Mouse (Mus musculus): ENCODE data around the gene Kpna2. TPM values are rescaled to one million over a fixed set of nuclear protein-coding genes. Genes with fewer than 3 reads are reported as not detected.

Gene Kpna2
- polyA plus RNA-seq (2016; fragmentation: Nextera tagmentation; extraction: Ambion mirVana), result 417 and 444 TPM in 2 replicates

DNA sequence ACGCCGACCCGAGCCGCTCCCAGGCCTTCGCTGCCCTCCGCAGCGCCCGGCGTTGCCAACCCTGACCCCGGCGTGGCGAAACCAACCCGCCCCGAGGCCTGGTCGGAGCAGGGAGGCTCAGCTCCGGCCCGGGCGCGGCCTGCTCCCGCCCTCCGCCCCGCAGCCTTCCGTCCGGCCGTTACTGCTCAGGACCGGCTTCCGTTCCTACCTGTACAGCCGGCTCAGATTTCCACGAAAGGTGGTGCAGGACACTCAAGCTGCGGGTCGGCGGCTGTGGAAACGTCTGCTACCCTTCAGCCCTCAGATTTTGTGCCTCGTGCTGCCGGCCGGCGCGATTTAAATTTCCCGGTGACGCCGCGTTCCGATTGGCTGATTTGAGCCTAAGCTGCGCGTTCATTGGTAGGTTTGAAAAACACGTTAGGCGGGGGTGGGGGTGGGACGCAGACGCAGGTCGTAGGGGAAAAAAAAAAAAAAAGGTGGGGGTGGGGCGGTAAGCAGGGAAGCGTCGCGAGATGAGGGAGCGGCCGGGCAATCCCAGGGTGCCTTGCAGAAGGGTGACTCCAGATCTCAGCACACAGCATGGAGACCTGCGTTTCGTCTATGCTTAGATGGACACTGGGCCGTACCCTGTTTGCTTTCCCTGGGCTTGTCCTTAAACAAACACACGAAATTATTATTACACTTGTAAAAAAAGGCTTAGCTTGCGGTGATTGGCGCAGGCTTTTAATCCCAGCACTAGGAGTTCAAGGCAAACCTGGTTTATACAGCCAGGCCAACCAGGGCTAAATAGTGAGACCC is at the start of gene Kpna2:
Kpna2 (minus strand) TSS at position 391 of the 798 bp plus-strand sequence.
- 0 out of 2 replicates have a peak, but pooled peaks cover 5% of the 10 kb centered on the region for H3K4me1 ChIP-seq
- H3K27me3 ChIP-seq, result no peaks in the 10 kb centered on the region
- no peaks in the 10 kb centered on the region for H3K9me3 ChIP-seq
- WGBS, result under 1% methylated on average over 62 of the region's 62 CpGs
- peak within 1 kb of the TSS; percentile 100 for H3K4me3 ChIP-seq
- H3K27ac ChIP-seq, result peak within 1 kb of the TSS; percentile 94
- H3K9ac ChIP-seq, result peak within 1 kb of the TSS; percentile 97
- ATAC-seq (ENCODE audit: insufficient number of reproducible peaks, insufficient read depth, low FRiP score, low TSS enrichment), result peak; percentile 85
- peak within 1 kb of the TSS; percentile 63 for H3K4me2 ChIP-seq (replicated peaks)
- peaks cover 24% of the 10 kb centered on the region for H3K36me3 ChIP-seq

DNA sequence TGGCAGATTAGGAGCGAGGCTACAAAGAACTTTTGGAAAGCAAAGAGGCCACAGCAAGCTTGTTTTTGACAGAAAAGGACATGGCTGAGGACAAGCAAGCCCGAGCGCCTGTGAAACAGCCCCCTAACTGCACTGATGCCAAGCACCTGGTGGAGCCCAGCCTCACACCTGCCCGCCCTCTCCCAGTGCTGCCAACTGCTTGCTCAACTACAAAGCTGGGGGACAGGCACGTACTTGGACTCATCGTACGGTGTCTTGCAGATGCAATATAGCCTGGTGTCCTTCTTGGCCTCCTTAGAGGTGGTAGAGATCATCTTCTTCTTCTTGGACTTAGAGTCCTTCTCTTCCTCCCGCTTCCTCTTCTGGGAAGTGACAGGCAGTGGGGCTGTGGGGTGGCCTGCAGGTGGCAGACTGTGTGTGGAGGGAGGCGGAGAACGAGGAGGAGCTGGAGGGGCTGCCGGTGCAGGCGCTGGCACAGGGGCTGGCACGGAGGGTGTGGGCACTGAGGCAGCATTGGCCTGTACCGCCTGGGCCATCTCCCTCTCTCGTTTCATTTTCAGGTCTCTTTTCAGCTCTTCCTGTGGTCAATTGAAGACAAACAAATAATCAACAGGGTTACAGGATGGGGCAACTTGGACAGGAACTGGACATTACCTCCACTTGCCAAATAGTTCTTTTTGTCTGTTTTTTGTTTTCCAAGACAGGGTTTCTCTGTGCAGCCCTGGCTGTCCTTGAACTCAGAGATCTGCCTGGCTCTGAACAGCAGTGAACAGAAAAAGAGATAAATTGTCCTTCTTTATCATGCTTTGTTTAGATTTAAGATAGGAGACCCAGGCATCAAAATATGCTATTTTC is 47.7 kb upstream of the Kpna2 start:
- Histone ChIP-seq H3K4me1 (no peaks in the 10 kb centered on the region), H3K4me2 (replicated peaks) (no peak overlapping the region), H3K4me3 (no peak overlapping the region), H3K27ac (no peak overlapping the region), H3K36me3 (peaks cover 52% of the 10 kb centered on the region), H3K9ac (no peak overlapping the region), H3K9me3 (no peaks in the 10 kb centered on the region), H3K27me3 (no peaks in the 10 kb centered on the region)
- WGBS, result 90% methylated on average over 15 of the region's 15 CpGs
- ATAC-seq (ENCODE audit: insufficient number of reproducible peaks, insufficient read depth, low FRiP score, low TSS enrichment), result no peak

DNA sequence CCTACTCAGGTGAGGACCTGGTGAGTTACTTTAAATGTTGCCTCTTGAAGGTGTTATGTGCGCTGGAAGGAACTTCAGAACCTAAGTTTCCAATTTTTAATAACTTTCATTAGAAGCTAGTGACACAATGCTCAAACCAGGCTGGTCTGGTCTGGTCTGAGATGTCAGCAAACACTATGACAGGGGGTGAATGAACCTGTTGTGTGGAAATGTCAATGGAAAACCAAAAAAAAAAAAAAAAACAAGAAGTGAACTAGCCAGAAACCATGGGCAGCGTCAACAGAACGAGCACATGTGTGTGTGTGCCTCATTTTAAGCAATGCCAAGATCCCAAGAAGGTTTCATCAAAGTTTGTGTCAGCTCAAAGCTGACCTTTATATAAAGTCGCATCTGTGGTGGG is 46.2 kb upstream of the Kpna2 start:
- WGBS, result 91% methylated on average over 4 of the region's 4 CpGs
- Histone ChIP-seq H3K4me1 (no peaks in the 10 kb centered on the region), H3K36me3 (peaks cover 55% of the 10 kb centered on the region)

DNA sequence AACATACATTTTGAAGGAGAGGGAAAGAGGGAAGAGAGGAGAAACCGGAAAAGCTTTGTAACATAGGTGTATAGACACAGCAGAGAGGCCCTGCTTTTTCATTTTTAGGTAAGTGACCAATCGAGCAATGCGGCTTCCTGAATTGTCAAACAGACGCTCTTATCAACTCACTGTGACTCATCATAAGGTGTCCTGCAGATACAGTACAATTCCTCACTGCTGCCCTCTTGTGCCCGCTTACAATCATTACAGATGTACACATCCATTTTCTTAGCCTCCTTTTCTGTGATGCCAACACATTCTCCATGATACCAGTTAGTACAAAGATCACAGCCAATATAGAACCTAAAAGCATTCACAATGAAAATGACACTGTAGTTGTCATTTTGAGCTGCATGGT is 45.0 kb upstream of the Kpna2 start:
- H3K36me3 ChIP-seq, result peaks cover 65% of the 10 kb centered on the region
- no peak overlapping the region for H3K4me2 ChIP-seq (replicated peaks)
- no peak overlapping the region for H3K4me3 ChIP-seq
- H3K9me3 ChIP-seq, result no peaks in the 10 kb centered on the region
- ATAC-seq (ENCODE audit: insufficient number of reproducible peaks, insufficient read depth, low FRiP score, low TSS enrichment), result no peak
- no peak overlapping the region for H3K9ac ChIP-seq
- no peaks in the 10 kb centered on the region for H3K4me1 ChIP-seq
- no peaks in the 10 kb centered on the region for H3K27me3 ChIP-seq
- 61% methylated on average over 5 of the region's 5 CpGs for WGBS
- H3K27ac ChIP-seq, result no peak overlapping the region

More for the DNA sequence above, 46.2 kb upstream of the Kpna2 start:
- H3K27me3 ChIP-seq, result no peaks in the 10 kb centered on the region
- H3K9me3 ChIP-seq, result no peaks in the 10 kb centered on the region
- no peak overlapping the region for H3K4me2 ChIP-seq (replicated peaks)
- ATAC-seq (ENCODE audit: insufficient number of reproducible peaks, insufficient read depth, low FRiP score, low TSS enrichment), result no peak
- no peak overlapping the region for H3K9ac ChIP-seq
- no peak overlapping the region for H3K27ac ChIP-seq
- H3K4me3 ChIP-seq, result no peak overlapping the region

DNA sequence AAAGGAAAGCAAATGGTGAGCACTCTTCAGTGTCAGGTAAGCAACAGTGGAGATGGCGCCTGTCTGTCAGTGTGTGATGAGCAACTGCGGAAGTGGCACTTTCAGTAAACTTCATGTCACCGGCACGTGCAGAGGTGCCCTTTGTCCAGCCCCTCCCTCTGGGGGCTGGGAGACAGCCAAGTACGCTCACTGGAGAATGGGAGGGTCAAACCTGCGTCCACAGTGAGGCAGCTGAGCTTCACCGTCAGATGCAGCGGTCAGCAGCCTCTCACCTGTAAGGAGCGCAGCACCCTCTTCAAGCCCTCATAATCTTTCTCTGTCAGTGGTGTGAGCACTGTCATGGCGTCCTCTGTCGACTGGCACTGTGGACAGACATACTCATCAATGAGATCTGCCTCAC is 44.0 kb upstream of the Kpna2 start:
- Histone ChIP-seq H3K4me2 (replicated peaks) (no peak overlapping the region), H3K27me3 (no peaks in the 10 kb centered on the region), H3K36me3 (peaks cover 74% of the 10 kb centered on the region), H3K27ac (no peak overlapping the region), H3K9me3 (no peaks in the 10 kb centered on the region), H3K4me3 (no peak overlapping the region), H3K4me1 (no peaks in the 10 kb centered on the region), H3K9ac (no peak overlapping the region)
- WGBS, result 95% methylated on average over 11 of the region's 11 CpGs
- no peak for ATAC-seq (ENCODE audit: insufficient number of reproducible peaks, insufficient read depth, low FRiP score, low TSS enrichment)

DNA sequence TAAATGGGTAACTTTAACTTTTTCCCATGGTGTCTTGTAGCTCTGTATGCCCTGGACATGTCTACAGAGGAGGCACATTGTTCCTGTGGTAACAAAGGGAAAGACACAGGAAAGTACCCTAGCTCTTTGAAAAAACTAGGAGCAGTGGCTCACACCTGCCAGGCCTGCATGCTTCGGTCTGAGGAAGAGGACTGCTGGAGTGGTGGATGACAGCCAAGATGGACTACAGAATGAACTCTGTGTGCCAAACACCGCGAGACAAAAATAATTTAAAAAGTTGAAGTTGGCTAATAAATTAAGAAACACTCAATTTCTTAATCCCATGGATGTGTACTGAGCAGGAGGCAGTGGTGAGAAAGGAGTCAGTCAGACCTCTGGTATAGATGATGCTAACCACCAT is 42.1 kb upstream of the Kpna2 start:
- H3K9ac ChIP-seq, result no peak overlapping the region
- no peaks in the 10 kb centered on the region for H3K4me1 ChIP-seq
- H3K27me3 ChIP-seq, result no peaks in the 10 kb centered on the region
- WGBS, result 94% methylated on average over 3 of the region's 3 CpGs
- no peak overlapping the region for H3K4me2 ChIP-seq (replicated peaks)
- H3K4me3 ChIP-seq, result no peak overlapping the region
- no peak overlapping the region for H3K27ac ChIP-seq
- peaks cover 81% of the 10 kb centered on the region for H3K36me3 ChIP-seq
- no peaks in the 10 kb centered on the region for H3K9me3 ChIP-seq
- no peak for ATAC-seq (ENCODE audit: insufficient number of reproducible peaks, insufficient read depth, low FRiP score, low TSS enrichment)

DNA sequence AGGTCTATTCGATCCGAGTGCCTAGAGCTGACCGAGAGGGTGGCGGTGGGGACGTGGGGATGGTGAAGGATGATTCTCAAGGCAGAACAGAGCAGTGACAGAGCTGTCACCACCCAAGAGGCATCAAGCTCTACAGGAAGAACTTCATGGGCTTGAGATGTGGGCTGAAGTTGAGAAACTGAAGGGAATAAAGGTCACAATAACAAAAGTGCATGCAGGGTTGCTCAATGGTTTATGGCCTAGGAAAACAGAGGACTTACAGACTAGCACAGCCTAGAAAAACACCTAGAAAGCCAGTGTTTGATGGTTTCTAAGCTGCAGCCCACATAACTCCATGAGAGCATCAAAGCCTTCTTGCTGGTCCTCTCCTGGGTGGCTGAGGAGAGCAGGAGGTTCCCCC is 40.1 kb upstream of the Kpna2 start:
- Histone ChIP-seq H3K9me3 (no peaks in the 10 kb centered on the region), H3K4me2 (replicated peaks) (no peak overlapping the region), H3K27me3 (no peaks in the 10 kb centered on the region), H3K9ac (no peak overlapping the region), H3K4me3 (no peak overlapping the region), H3K36me3 (peaks cover 76% of the 10 kb centered on the region), H3K4me1 (no peaks in the 10 kb centered on the region), H3K27ac (no peak overlapping the region)
- ATAC-seq (ENCODE audit: insufficient number of reproducible peaks, insufficient read depth, low FRiP score, low TSS enrichment), result no peak
- WGBS, result 94% methylated on average over 5 of the region's 5 CpGs

DNA sequence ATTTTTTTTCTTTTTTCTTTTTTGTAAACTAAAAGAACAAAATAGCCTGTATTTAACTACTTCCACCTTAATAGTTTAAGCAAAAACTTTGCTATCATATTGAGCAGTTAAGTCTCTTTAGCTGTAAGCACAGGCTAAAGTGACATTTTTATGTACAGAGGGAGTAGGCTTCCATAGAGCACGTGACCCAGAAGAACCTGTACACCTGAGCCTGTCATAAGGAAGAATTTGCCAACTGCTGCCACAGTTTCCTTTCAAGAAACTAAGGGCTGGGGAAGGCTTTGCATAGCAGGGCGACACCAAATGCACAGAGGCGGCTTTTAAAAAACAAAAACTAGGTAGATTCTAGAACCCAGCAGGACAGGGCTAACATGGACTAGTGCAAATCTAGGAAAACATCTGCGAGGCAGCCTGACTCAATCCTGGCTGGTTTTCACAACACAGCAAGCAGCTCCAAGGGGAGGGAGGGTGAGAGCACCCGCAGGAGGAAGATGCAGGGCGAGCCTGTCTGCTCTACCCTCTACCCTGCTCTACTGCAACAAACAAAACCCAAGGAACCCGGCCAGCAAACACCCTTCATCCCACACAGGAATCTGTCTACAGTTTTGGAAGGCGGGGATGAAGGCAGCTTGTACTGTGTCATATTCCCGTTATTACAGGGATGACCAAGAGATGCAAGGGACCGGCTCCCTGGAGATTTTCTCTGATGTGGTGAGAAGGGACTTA is 34.9 kb upstream of the Kpna2 start:
- peaks cover 33% of the 10 kb centered on the region for H3K36me3 ChIP-seq
- no peaks in the 10 kb centered on the region for H3K9me3 ChIP-seq
- ATAC-seq (ENCODE audit: insufficient number of reproducible peaks, insufficient read depth, low FRiP score, low TSS enrichment), result no peak
- H3K27ac ChIP-seq, result no peak overlapping the region
- H3K27me3 ChIP-seq, result no peaks in the 10 kb centered on the region
- H3K4me1 ChIP-seq, result no peaks in the 10 kb centered on the region
- WGBS, result 85% methylated on average over 10 of the region's 10 CpGs
- no peak overlapping the region for H3K9ac ChIP-seq
- no peak overlapping the region for H3K4me2 ChIP-seq (replicated peaks)
- no peak overlapping the region for H3K4me3 ChIP-seq

DNA sequence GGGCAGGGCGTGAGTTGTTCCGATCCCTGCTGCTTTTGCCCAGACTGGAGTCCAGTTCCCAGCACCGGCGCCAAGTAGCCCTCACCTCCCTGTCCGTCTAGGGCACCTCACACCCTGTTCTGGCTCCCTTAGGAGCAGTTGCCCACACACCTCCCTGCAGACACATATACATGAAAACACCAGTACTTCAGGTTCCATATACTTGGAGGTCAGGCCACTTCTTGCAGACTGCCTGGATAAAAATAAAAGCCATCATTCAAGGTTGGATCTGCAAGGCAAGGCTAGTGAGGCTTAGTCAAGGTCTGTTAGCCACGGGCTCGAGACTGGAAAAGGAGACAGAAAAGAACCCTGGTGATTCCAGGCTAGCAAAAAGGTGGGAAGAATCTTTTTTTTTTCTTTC is 32.3 kb upstream of the Kpna2 start:
- Histone ChIP-seq H3K4me1 (0 out of 2 replicates have a peak, but pooled peaks cover 6% of the 10 kb centered on the region), H3K9ac (no peak overlapping the region), H3K27ac (no peak overlapping the region), H3K27me3 (peaks cover 3% of the 10 kb centered on the region; the same call in 1 of the 2 replicates), H3K9me3 (no peaks in the 10 kb centered on the region), H3K4me2 (replicated peaks) (no peak overlapping the region), H3K36me3 (peaks cover 7% of the 10 kb centered on the region), H3K4me3 (no peak overlapping the region)
- WGBS, result 44% methylated on average over 7 of the region's 7 CpGs
- no peak for ATAC-seq (ENCODE audit: insufficient number of reproducible peaks, insufficient read depth, low FRiP score, low TSS enrichment)

DNA sequence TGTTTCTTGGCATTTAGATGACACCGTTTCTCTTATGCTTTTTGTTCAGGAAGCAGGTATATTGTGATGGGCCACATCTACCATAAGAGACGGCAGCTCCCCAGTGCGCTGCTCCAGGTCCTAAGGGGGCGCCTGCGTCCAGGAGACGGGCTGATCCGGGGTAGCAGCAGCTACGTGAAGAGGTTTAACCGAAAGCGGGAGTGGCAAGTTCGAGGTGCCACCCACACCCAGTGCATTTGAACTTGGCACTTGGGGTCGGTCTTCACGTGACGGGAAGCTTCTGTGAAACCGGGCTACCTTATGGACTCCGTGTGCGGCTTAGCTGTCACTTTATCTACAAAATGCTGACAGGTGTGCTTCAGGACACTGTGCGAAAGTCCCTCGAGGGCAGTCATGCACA is 30.2 kb upstream of the Kpna2 start:
- WGBS, result 52% methylated on average over 19 of the region's 19 CpGs
- ATAC-seq (ENCODE audit: insufficient number of reproducible peaks, insufficient read depth, low FRiP score, low TSS enrichment), result no peak
- H3K27ac ChIP-seq, result no peak overlapping the region
- H3K9ac ChIP-seq, result no peak overlapping the region
- H3K4me3 ChIP-seq, result no peak overlapping the region
- H3K4me1 ChIP-seq, result peaks cover 25% of the 10 kb centered on the region
- no peaks in the 10 kb centered on the region for H3K36me3 ChIP-seq
- H3K4me2 ChIP-seq (replicated peaks), result no peak overlapping the region
- no peaks in the 10 kb centered on the region for H3K9me3 ChIP-seq
- H3K27me3 ChIP-seq, result peaks cover 18% of the 10 kb centered on the region

DNA sequence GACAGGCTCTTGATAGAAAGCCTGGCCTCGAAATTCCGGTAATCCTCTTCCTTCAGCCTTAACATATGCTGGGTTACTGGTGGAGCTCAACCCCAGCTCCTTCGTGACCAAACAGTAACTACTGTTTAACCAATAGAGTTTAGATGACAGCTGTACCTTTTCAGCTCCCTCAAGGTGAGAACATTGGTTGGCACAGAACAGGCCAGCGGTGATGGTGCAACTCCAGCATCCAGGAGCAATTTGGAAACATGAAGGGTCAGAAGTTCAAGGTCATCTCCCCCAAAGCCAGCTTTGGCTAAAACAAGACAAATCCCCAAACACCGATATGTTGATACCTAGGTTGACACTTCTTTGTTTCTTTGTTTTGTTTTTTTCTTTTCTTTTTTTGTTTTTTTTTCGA is 29.4 kb upstream of the Kpna2 start:
- peaks cover 30% of the 10 kb centered on the region for H3K4me1 ChIP-seq
- 59% methylated on average over 6 of the region's 6 CpGs for WGBS
- H3K27me3 ChIP-seq, result peaks cover 21% of the 10 kb centered on the region
- no peaks in the 10 kb centered on the region for H3K9me3 ChIP-seq
- H3K4me3 ChIP-seq, result peak overlapping the region; percentile 64
- H3K4me2 ChIP-seq (replicated peaks), result peak overlapping the region; percentile 64
- no peak overlapping the region for H3K27ac ChIP-seq
- ATAC-seq (ENCODE audit: insufficient number of reproducible peaks, insufficient read depth, low FRiP score, low TSS enrichment), result no peak
- peak overlapping the region; percentile 70 for H3K9ac ChIP-seq
- no peaks in the 10 kb centered on the region for H3K36me3 ChIP-seq
